Mouse (Mus musculus) layer of hippocampus, adult 18-20 months (tissue): Measurements from ENCODE around the gene Tmsb15l. TPM values are rescaled to one million over a fixed set of nuclear protein-coding genes. Genes with fewer than 3 reads are reported as not detected.

Experiments
- total RNA-seq, 2 experiments: library from RNA; stranded (reverse); gene quantifications; 2 replicates each; pipeline ENCODE4 v1.2.3; 2021

Tmsb15l gene
- total RNA-seq, 2 experiments from 2014 or later = 4.2 to 4.4 TPM

Other genes starting within 250 kb of the Tmsb15l start
- 100 to 1,000 TPM; 362 to 377 TPM for gene Morf4l2, start 233.2 kb downstream of the Tmsb15l start, total RNA-seq
- gene Glra4, start 196.7 kb downstream of the Tmsb15l start, total RNA-seq = under 1 TPM in 1 of 2 experiments, not detected in 1; 0.35 TPM
- 100 to 1,000 TPM; 682 to 762 TPM for gene Plp1, start 154.2 kb downstream of the Tmsb15l start, total RNA-seq
- 10 to 100 TPM; 16.9 to 30.6 TPM for gene Rab9b, start 108.1 kb downstream of the Tmsb15l start, total RNA-seq
- gene H2bfm, start 49.5 kb downstream of the Tmsb15l start, total RNA-seq = not detected
- 10 to 100 TPM; 10.5 to 23.9 TPM for gene Tmsb15b2, start 1.4 kb downstream of the Tmsb15l start, total RNA-seq
- gene Tmsb15b1, start within 50 bp of the Tmsb15l start, total RNA-seq = 1 to 10 TPM; 1.1 to 9.9 TPM
- 100 to 1,000 TPM; 267 to 271 TPM for gene Zcchc18, start 16.3 kb upstream of the Tmsb15l start, total RNA-seq
- gene Slc25a53, start 61.4 kb upstream of the Tmsb15l start, total RNA-seq = 10 to 100 TPM; 20.3 to 35.5 TPM
- 1 to 10 TPM; 8.4 to 8.5 TPM for gene Fam199x, start 72.7 kb upstream of the Tmsb15l start, total RNA-seq
- gene Esx1, start 145.2 kb upstream of the Tmsb15l start, total RNA-seq = not detected